Mouse (Mus musculus) CH12.LX (cell line): ENCODE results near the gene 4921504E06Rik. TPM values are rescaled to one million over a fixed set of nuclear protein-coding genes. Genes with fewer than 3 reads are reported as not detected.

Experiments used
- DNase-seq: peaks from one replicate; pipeline ENCODE4 v3.0.0-alpha.2; 2013; ENCODE audit errors: extremely low read depth
- H3K27ac ChIP-seq: 2 replicates; pipeline ENCODE4 v1.5.1; 2012; ENCODE audit warnings: low read depth, mild to moderate bottlenecking, control low read depth, moderate library complexity; ENCODE audit not compliant: insufficient read depth
- H3K27me3 ChIP-seq: replicated peaks from 2 replicates; pipeline ENCODE3; 2012; ENCODE audit warnings: inconsistent platforms
- H3K36me3 ChIP-seq, 2 experiments: replicated peaks in 1 of 2; 2 replicates each; pipeline versions ENCODE3 to v1.6.1; 2012; ENCODE audit warnings: inconsistent platforms in 1 of 2, low read length in 1 of 2, mild to moderate bottlenecking in 1 of 2, mixed read lengths in 1 of 2, moderate library complexity in 1 of 2; ENCODE audit not compliant: control insufficient read depth in 1 of 2, insufficient read depth in 1 of 2
- H3K4me1 ChIP-seq, 2 experiments: 2 replicates each; pipeline ENCODE4 v1.6.1; 2012; ENCODE audit warnings: inconsistent platforms in 1 of 2, moderate library complexity in 1 of 2; ENCODE audit not compliant: insufficient read depth in 2 of 2, control insufficient read depth in 1 of 2
- H3K4me2 ChIP-seq: 2 replicates; pipeline ENCODE4 v1.6.1; 2012; ENCODE audit warnings: low read depth, mild to moderate bottlenecking, control low read depth; ENCODE audit not compliant: poor library complexity, insufficient read depth, severe bottlenecking
- H3K4me3 ChIP-seq, 3 experiments: fragments of 150-350 bp in 1 of 3; sonication (generic) in 1 of 3; replicated peaks in 1 of 3; 2 replicates each; pipeline versions ENCODE3 to v1.5.1; 2011 to 2012; ENCODE audit warnings: low read depth in 2 of 3, low read length in 2 of 3, mild to moderate bottlenecking in 2 of 3, moderate library complexity in 2 of 3, control low read depth in 1 of 3, improper control_type of control experiment in 1 of 3, inconsistent platforms in 1 of 3, mixed read lengths in 1 of 3; ENCODE audit not compliant: poor library complexity in 1 of 3
- H3K79me2 ChIP-seq: replicated peaks from 2 replicates; pipeline ENCODE4 v1.6.1; 2012; ENCODE audit warnings: mild to moderate bottlenecking, moderate library complexity; ENCODE audit not compliant: control insufficient read depth, poor library complexity, insufficient read depth, severe bottlenecking; ENCODE audit errors: extremely low read depth
- H3K9ac ChIP-seq: 2 replicates; pipeline ENCODE4 v1.6.1; 2012; ENCODE audit warnings: low read depth, mild to moderate bottlenecking, control low read depth, moderate library complexity; ENCODE audit not compliant: insufficient read depth
- H3K9me3 ChIP-seq: replicated peaks from 2 replicates; pipeline ENCODE3; 2012; ENCODE audit warnings: low read length, inconsistent platforms, mixed read lengths
- CHD2 ChIP-seq: IDR thresholded peaks from 2 replicates; pipeline ENCODE4 v1.6.1; 2011; ENCODE audit warnings: low read length, improper control_type of control experiment
- CTCF ChIP-seq, 2 experiments: IDR thresholded peaks in 1 of 2; conservative IDR thresholded peaks in 1 of 2; 2 replicates each; pipeline ENCODE4 v1.5.1; 2011 to 2012; ENCODE audit warnings: low read depth in 2 of 2, low read length in 2 of 2, improper control_type of control experiment in 1 of 2, inconsistent platforms in 1 of 2, mild to moderate bottlenecking in 1 of 2, moderate library complexity in 1 of 2
- E2F4 ChIP-seq: IDR thresholded peaks from 2 replicates; pipeline ENCODE4 v1.6.1; 2011; ENCODE audit warnings: low read depth, low read length, improper control_type of control experiment; ENCODE audit not compliant: insufficient replicate concordance
- ELF1 ChIP-seq: IDR thresholded peaks from 2 replicates; pipeline ENCODE4 v1.6.1; 2014; ENCODE audit warnings: low read depth, mild to moderate bottlenecking, inconsistent platforms, low read length, improper control_type of control experiment
- EP300 ChIP-seq: IDR thresholded peaks from 2 replicates; pipeline ENCODE4 v1.6.1; 2011; ENCODE audit warnings: low read length, improper control_type of control experiment
- ETS1 ChIP-seq: conservative IDR thresholded peaks from 2 replicates; pipeline ENCODE4 v1.6.1; 2012; ENCODE audit warnings: low read depth, mild to moderate bottlenecking, inconsistent platforms, low read length, improper control_type of control experiment, moderate library complexity
- GABPA ChIP-seq: IDR thresholded peaks from 2 replicates; pipeline ENCODE4 v1.6.1; 2012; ENCODE audit warnings: low read depth, low read length, improper control_type of control experiment, inconsistent platforms; ENCODE audit not compliant: insufficient replicate concordance
- IRF4 ChIP-seq: IDR thresholded peaks from 2 replicates; pipeline ENCODE4 v1.6.1; 2014; ENCODE audit warnings: low read depth, mild to moderate bottlenecking, inconsistent platforms, low read length, improper control_type of control experiment
- JUN ChIP-seq: IDR thresholded peaks from 2 replicates; pipeline ENCODE4 v1.6.1; 2011; ENCODE audit warnings: low read depth, mild to moderate bottlenecking, low read length, improper control_type of control experiment, moderate library complexity; ENCODE audit not compliant: insufficient read depth
- JUND ChIP-seq: conservative IDR thresholded peaks from 2 replicates; pipeline ENCODE4 v1.6.1; 2011; ENCODE audit warnings: low read depth, low read length, improper control_type of control experiment
- KAT2A ChIP-seq: IDR thresholded peaks from 2 replicates; pipeline ENCODE4 v1.6.1; 2012; ENCODE audit warnings: low read length, improper control_type of control experiment, inconsistent platforms; ENCODE audit not compliant: insufficient replicate concordance
- MAFK ChIP-seq: IDR thresholded peaks from 2 replicates; pipeline ENCODE4 v1.6.1; 2011; ENCODE audit warnings: low read length, improper control_type of control experiment; ENCODE audit not compliant: insufficient replicate concordance
- MAX ChIP-seq: IDR thresholded peaks from 2 replicates; pipeline ENCODE4 v1.6.1; 2011; ENCODE audit warnings: low read length, improper control_type of control experiment
- NRF1 ChIP-seq: IDR thresholded peaks from 2 replicates; pipeline ENCODE4 v1.6.1; 2014; ENCODE audit warnings: low read depth, mild to moderate bottlenecking, inconsistent platforms, low read length, improper control_type of control experiment, moderate library complexity
- RCOR1 ChIP-seq: conservative IDR thresholded peaks from 2 replicates; pipeline ENCODE4 v1.6.1; 2012; ENCODE audit warnings: low read depth, mild to moderate bottlenecking, inconsistent platforms, low read length, improper control_type of control experiment
- SMC3 ChIP-seq: IDR thresholded peaks from 2 replicates; pipeline ENCODE4 v1.6.1; 2011; ENCODE audit warnings: low read depth, low read length, improper control_type of control experiment
- TBP ChIP-seq: conservative IDR thresholded peaks from 2 replicates; pipeline ENCODE4 v1.6.1; 2011; ENCODE audit warnings: low read depth, low read length, improper control_type of control experiment
- ZC3H11A ChIP-seq: IDR thresholded peaks from 2 replicates; pipeline ENCODE4 v1.6.1; 2012; ENCODE audit warnings: low read depth, mild to moderate bottlenecking, inconsistent platforms, low read length, improper control_type of control experiment
- ZNF384 ChIP-seq: IDR thresholded peaks from 2 replicates; pipeline ENCODE4 v1.6.1; 2012; ENCODE audit warnings: low read depth, low read length, improper control_type of control experiment, inconsistent platforms
- dilution Hi-C: fragments of 300-500 bp; cut with MboI; formaldehyde crosslinking; loops from 2 replicates; pipeline ENCODE4 v1.14.3; 2020; ENCODE audit warnings: low sequenced_read_pairs; ENCODE audit not compliant: extremely low pct_unique_long_range_greater_than_20kb, extremely low pct_ligation_motif_present
- in situ Hi-C: fragments of 300-500 bp; cut with MboI; formaldehyde crosslinking; loops from 3 replicates; pipeline ENCODE4 v1.14.3; 2019; ENCODE audit warnings: low sequenced_read_pairs, low pct_ligation_motif_present, low pct_unique_long_range_greater_than_20kb, mixed read lengths
- polyA plus RNA-seq: library from polyadenylated mRNA; unstranded; fragments of >175 nt; gene quantifications from 2 replicates; pipeline ENCODE4 v1.2.1, GENCODE M21; 2012; ENCODE audit warnings: low read depth; ENCODE audit not compliant: insufficient read length
- total RNA-seq, 2 experiments: library from RNA; depleted of rRNA; stranded (reverse); fragments of 300-350 nt in 1 of 2; fragments of >200 nt in 1 of 2; gene quantifications; 2 replicates each; pipeline ENCODE4 v1.2.3; 2012 to 2014

4921504E06Rik gene
- total and polyA plus RNA-seq, 3 experiments: not detected

- Histone ChIP-seq H3K79me2 (no peaks in the 10 kb centered on the region), H3K4me1 (no peaks in the 10 kb centered on the region), H3K36me3 (no peaks in the 10 kb centered on the region), H3K4me2 (no peak overlapping the region), H3K9me3 (no peaks in the 10 kb centered on the region), H3K27me3 (no peaks in the 10 kb centered on the region), H3K27ac (no peak overlapping the region), H3K9ac (no peak overlapping the region), H3K4me3 (no peak overlapping the region)
- dilution Hi-C loops (no loop called here), in situ Hi-C loops (no loop called here)
- DNase-seq: no peak
- TF ChIP-seq JUND (no peak), ELF1 (no peak), EP300 (no peak), IRF4 (no peak), SMC3 (no peak), ZNF384 (no peak), GABPA (no peak), KAT2A (no peak), E2F4 (no peak), NRF1 (no peak), ZC3H11A (no peak), JUN (no peak), CHD2 (no peak)
Observed at GRCm38 (mm10) chr2:19596426-19596825, 42.7 kb upstream of the 4921504E06Rik start.

GRCm38 (mm10) chr2:19594856-19595255, 41.1 kb upstream of the 4921504E06Rik start:
- TF ChIP-seq MAFK: no peak
- TF ChIP-seq TBP: no peak
- TF ChIP-seq ZNF384: no peak
- no peak for TF ChIP-seq CTCF (conservative IDR thresholded peaks at IDR 0.05 in 1 of 2, IDR thresholded peaks at IDR 0.05 in 1 of 2; ENCODE audit: low read depth in 2 of 2, low read length in 2 of 2)
- no peak for TF ChIP-seq JUND
- no peak for TF ChIP-seq RCOR1
- TF ChIP-seq ETS1: no peak
- TF ChIP-seq MAX: no peak
- TF ChIP-seq GABPA: no peak
- no peak overlapping the region for H3K4me2 ChIP-seq
- H3K9me3 ChIP-seq: no peaks in the 10 kb centered on the region
- no peak for DNase-seq
- H3K36me3 ChIP-seq: no peaks in the 10 kb centered on the region
- dilution Hi-C loops: no loop called here
- H3K27me3 ChIP-seq: no peaks in the 10 kb centered on the region
- in situ Hi-C loops: no loop called here
- H3K4me1 ChIP-seq: no peaks in the 10 kb centered on the region
- no peak overlapping the region for H3K4me3 ChIP-seq
- no peak overlapping the region for H3K27ac ChIP-seq
- no peak overlapping the region for H3K9ac ChIP-seq
- H3K79me2 ChIP-seq: no peaks in the 10 kb centered on the region
